Mouse (Mus musculus) limb, embryonic 12.5 days (tissue): ENCODE data around the gene Hdac2. TPM values are rescaled to one million over a fixed set of nuclear protein-coding genes. Genes with fewer than 3 reads are reported as not detected.

Source experiments
- ATAC-seq: fragments of 200-750 bp; cut with Nextera tagmentation; 2 replicates; pipeline ENCODE4 v1.8.0; 2017; ENCODE audit warnings: low read depth, moderate TSS enrichment; ENCODE audit not compliant: insufficient number of reproducible peaks, insufficient read depth, low FRiP score, low TSS enrichment
- H3K27ac ChIP-seq: fragments of 300-500 bp; sonication (generic); 2 replicates; pipeline ENCODE4 v1.5.1; 2016; ENCODE audit warnings: mild to moderate bottlenecking, moderate library complexity
- H3K27me3 ChIP-seq: fragments of 300-500 bp; sonication (generic); 2 replicates; pipeline ENCODE4 v1.6.1; 2016; ENCODE audit warnings: mild to moderate bottlenecking, moderate library complexity
- H3K36me3 ChIP-seq: fragments of 300-500 bp; sonication (generic); 2 replicates; pipeline ENCODE4 v1.6.1; 2016; ENCODE audit warnings: mild to moderate bottlenecking, moderate library complexity
- H3K4me1 ChIP-seq: fragments of 300-500 bp; sonication (generic); replicated peaks from 2 replicates; pipeline ENCODE4 v1.6.1; 2016
- H3K4me2 ChIP-seq: fragments of 300-500 bp; sonication (generic); 2 replicates; pipeline ENCODE4 v1.6.1; 2016; ENCODE audit warnings: mild to moderate bottlenecking, moderate library complexity
- H3K4me3 ChIP-seq: fragments of 300-500 bp; sonication (generic); replicated peaks from 2 replicates; pipeline ENCODE4 v1.5.1; 2016; ENCODE audit warnings: mild to moderate bottlenecking
- H3K9ac ChIP-seq: fragments of 300-500 bp; sonication (generic); replicated peaks from 2 replicates; pipeline ENCODE4 v1.6.1; 2016; ENCODE audit warnings: mild to moderate bottlenecking, moderate library complexity
- H3K9me3 ChIP-seq: fragments of 300-500 bp; sonication (generic); 2 replicates; pipeline ENCODE4 v1.6.1; 2016; ENCODE audit warnings: mild to moderate bottlenecking, moderate library complexity
- WGBS: fragments of 180-500 bp; shearing (Covaris S2); methylation state at CpG from one replicate; pipeline ENCODE4 v1.1.7; 2016; 5-methylcytosine and 5-hydroxymethylcytosine counted together
- polyA plus RNA-seq: library from polyadenylated mRNA; unstranded; fragments of >200 nt; fragmentation: Nextera tagmentation; extraction: Ambion mirVana; gene quantifications from 2 replicates; pipeline ENCODE4 v1.2.1, GENCODE M21; 2016

The Hdac2 gene
- 366 and 381 TPM in 2 replicates for polyA plus RNA-seq

GRCm38 (mm10) chr10:36974086-36974675, at the start of gene Hdac2:
TSS of gene Hdac2 (plus strand) at chr10:36974544.
- WGBS = under 1% methylated on average over 67 of the region's 67 CpGs
- peak; percentile 98 for ATAC-seq
- Histone ChIP-seq H3K4me3 (peak within 1 kb of the TSS; percentile 96), H3K27me3 (no peaks in the 10 kb centered on the region), H3K4me2 (peak within 1 kb of the TSS; percentile 67), H3K36me3 (no peaks in the 10 kb centered on the region), H3K27ac (peak within 1 kb of the TSS; percentile 99), H3K9ac (peak within 1 kb of the TSS; percentile 99), H3K9me3 (no peaks in the 10 kb centered on the region), H3K4me1 (peaks cover 18% of the 10 kb centered on the region)

GRCm38 (mm10) chr10:36928212-36928611, 46.1 kb upstream of the Hdac2 start:
- H3K27ac ChIP-seq = no peak overlapping the region
- no peak overlapping the region for H3K4me2 ChIP-seq
- no peaks in the 10 kb centered on the region for H3K9me3 ChIP-seq
- H3K9ac ChIP-seq = no peak overlapping the region
- WGBS = 78% methylated on average over 3 of the region's 3 CpGs
- ATAC-seq = no peak
- H3K4me1 ChIP-seq = no peaks in the 10 kb centered on the region
- no peaks in the 10 kb centered on the region for H3K27me3 ChIP-seq
- no peak overlapping the region for H3K4me3 ChIP-seq
- H3K36me3 ChIP-seq = no peaks in the 10 kb centered on the region

- no peak overlapping the region for H3K9ac ChIP-seq
- 78% methylated on average over 5 of the region's 5 CpGs for WGBS
- H3K27me3 ChIP-seq = no peaks in the 10 kb centered on the region
- no peaks in the 10 kb centered on the region for H3K9me3 ChIP-seq
- H3K27ac ChIP-seq = no peak overlapping the region
- H3K4me1 ChIP-seq = no peaks in the 10 kb centered on the region
- H3K36me3 ChIP-seq = no peaks in the 10 kb centered on the region
- H3K4me3 ChIP-seq = no peak overlapping the region
- ATAC-seq = no peak
- no peak overlapping the region for H3K4me2 ChIP-seq
These were observed 38.5 kb upstream of the Hdac2 start for GRCm38 (mm10) chr10:36935863-36936262.

GRCm38 (mm10) chr10:36936271-36936670, 38.1 kb upstream of the Hdac2 start:
- no peak overlapping the region for H3K4me3 ChIP-seq
- H3K9me3 ChIP-seq = no peaks in the 10 kb centered on the region
- WGBS = 83% methylated on average over 2 of the region's 2 CpGs
- no peak for ATAC-seq
- no peak overlapping the region for H3K27ac ChIP-seq
- H3K4me1 ChIP-seq = no peaks in the 10 kb centered on the region
- H3K36me3 ChIP-seq = no peaks in the 10 kb centered on the region
- H3K27me3 ChIP-seq = no peaks in the 10 kb centered on the region
- no peak overlapping the region for H3K9ac ChIP-seq
- no peak overlapping the region for H3K4me2 ChIP-seq

- WGBS = 84% methylated on average over 2 of the region's 2 CpGs
- no peaks in the 10 kb centered on the region for H3K4me1 ChIP-seq
- H3K4me3 ChIP-seq = no peak overlapping the region
- H3K27ac ChIP-seq = no peak overlapping the region
- ATAC-seq = no peak
- no peaks in the 10 kb centered on the region for H3K36me3 ChIP-seq
- no peak overlapping the region for H3K9ac ChIP-seq
- no peaks in the 10 kb centered on the region for H3K27me3 ChIP-seq
- no peak overlapping the region for H3K4me2 ChIP-seq
- H3K9me3 ChIP-seq = no peaks in the 10 kb centered on the region
These were observed 22.6 kb upstream of the Hdac2 start for GRCm38 (mm10) chr10:36951742-36952141.

GRCm38 (mm10) chr10:36952622-36953021, 21.7 kb upstream of the Hdac2 start:
- Histone ChIP-seq H3K9me3 (no peaks in the 10 kb centered on the region), H3K27me3 (no peaks in the 10 kb centered on the region), H3K36me3 (no peaks in the 10 kb centered on the region), H3K27ac (no peak overlapping the region), H3K4me2 (no peak overlapping the region), H3K9ac (no peak overlapping the region), H3K4me1 (no peaks in the 10 kb centered on the region), H3K4me3 (no peak overlapping the region)
- no peak for ATAC-seq
- WGBS = 77% methylated on average over 2 of the region's 2 CpGs

- Histone ChIP-seq H3K27ac (no peak overlapping the region), H3K4me1 (no peaks in the 10 kb centered on the region), H3K36me3 (no peaks in the 10 kb centered on the region), H3K27me3 (no peaks in the 10 kb centered on the region), H3K9me3 (no peaks in the 10 kb centered on the region), H3K4me2 (no peak overlapping the region), H3K4me3 (no peak overlapping the region), H3K9ac (no peak overlapping the region)
- no peak for ATAC-seq
- WGBS = 81% methylated on average over 1 of the region's 1 CpGs
These were observed 14.7 kb upstream of the Hdac2 start for GRCm38 (mm10) chr10:36959563-36960110.

GRCm38 (mm10) chr10:36964406-36964805, 9.9 kb upstream of the Hdac2 start:
- Histone ChIP-seq H3K9me3 (no peaks in the 10 kb centered on the region), H3K27ac (no peak overlapping the region), H3K36me3 (no peaks in the 10 kb centered on the region), H3K9ac (no peak overlapping the region), H3K4me2 (no peak overlapping the region), H3K27me3 (no peaks in the 10 kb centered on the region), H3K4me3 (no peak overlapping the region), H3K4me1 (no peaks in the 10 kb centered on the region)
- WGBS = 66% methylated on average over 2 of the region's 2 CpGs
- ATAC-seq = no peak

GRCm38 (mm10) chr10:36974676-36975520, 554 bp downstream of the Hdac2 start:
- Histone ChIP-seq H3K4me2 (peak overlapping the region; percentile 67), H3K4me3 (peak overlapping the region; percentile 96), H3K9ac (peak overlapping the region; percentile 99), H3K36me3 (no peaks in the 10 kb centered on the region), H3K27me3 (no peaks in the 10 kb centered on the region), H3K9me3 (no peaks in the 10 kb centered on the region), H3K27ac (peak overlapping the region; percentile 99), H3K4me1 (peaks cover 18% of the 10 kb centered on the region)
- under 1% methylated on average over 63 of the region's 63 CpGs for WGBS
- ATAC-seq = peak; percentile 84

GRCm38 (mm10) chr10:36981866-36982265, 7.5 kb downstream of the Hdac2 start:
- Histone ChIP-seq H3K9me3 (peaks cover 3% of the 10 kb centered on the region; the same call in 1 of the 2 replicates), H3K27ac (no peak overlapping the region), H3K36me3 (peaks cover 14% of the 10 kb centered on the region), H3K27me3 (no peaks in the 10 kb centered on the region), H3K4me2 (no peak overlapping the region), H3K9ac (no peak overlapping the region), H3K4me1 (peaks cover 3% of the 10 kb centered on the region; the same call in 1 of the 2 replicates), H3K4me3 (no peak overlapping the region)
- WGBS = 95% methylated on average over 4 of the region's 4 CpGs
- no peak for ATAC-seq

GRCm38 (mm10) chr10:36992149-36992548, 17.8 kb downstream of the Hdac2 start:
- H3K27ac ChIP-seq = no peak overlapping the region
- H3K4me2 ChIP-seq = no peak overlapping the region
- peaks cover 90% of the 10 kb centered on the region for H3K36me3 ChIP-seq
- H3K27me3 ChIP-seq = no peaks in the 10 kb centered on the region
- 95% methylated on average over 2 of the region's 2 CpGs for WGBS
- no peak overlapping the region for H3K4me3 ChIP-seq
- H3K9me3 ChIP-seq = no peaks in the 10 kb centered on the region
- H3K4me1 ChIP-seq = no peaks in the 10 kb centered on the region
- H3K9ac ChIP-seq = no peak overlapping the region
- no peak for ATAC-seq
